Mouse (Mus musculus): ENCODE measurements around the gene Axin2. TPM values are rescaled to one million over a fixed set of nuclear protein-coding genes. Genes with fewer than 3 reads are reported as not detected.

Axin2 gene
- total and polyA plus RNA-seq, 3 experiments: 2.8 to 6.6 (median 3.5) TPM

GRCm38 (mm10) chr11:108920636-108921505 lies 722 bp downstream of the Axin2 start:
- WGBS: under 1% methylated on average over 84 of the region's 104 CpGs
- H3K36me3 ChIP-seq (ENCODE audit: control insufficient read depth, insufficient read depth, low read length): no peaks in the 10 kb centered on the region
- intact Hi-C loops (cut with DNase I): loop anchor here (5.0 kb wide), 1 partner anchor 474 kb away; no protein-coding TSS in a partner anchor

DNA sequence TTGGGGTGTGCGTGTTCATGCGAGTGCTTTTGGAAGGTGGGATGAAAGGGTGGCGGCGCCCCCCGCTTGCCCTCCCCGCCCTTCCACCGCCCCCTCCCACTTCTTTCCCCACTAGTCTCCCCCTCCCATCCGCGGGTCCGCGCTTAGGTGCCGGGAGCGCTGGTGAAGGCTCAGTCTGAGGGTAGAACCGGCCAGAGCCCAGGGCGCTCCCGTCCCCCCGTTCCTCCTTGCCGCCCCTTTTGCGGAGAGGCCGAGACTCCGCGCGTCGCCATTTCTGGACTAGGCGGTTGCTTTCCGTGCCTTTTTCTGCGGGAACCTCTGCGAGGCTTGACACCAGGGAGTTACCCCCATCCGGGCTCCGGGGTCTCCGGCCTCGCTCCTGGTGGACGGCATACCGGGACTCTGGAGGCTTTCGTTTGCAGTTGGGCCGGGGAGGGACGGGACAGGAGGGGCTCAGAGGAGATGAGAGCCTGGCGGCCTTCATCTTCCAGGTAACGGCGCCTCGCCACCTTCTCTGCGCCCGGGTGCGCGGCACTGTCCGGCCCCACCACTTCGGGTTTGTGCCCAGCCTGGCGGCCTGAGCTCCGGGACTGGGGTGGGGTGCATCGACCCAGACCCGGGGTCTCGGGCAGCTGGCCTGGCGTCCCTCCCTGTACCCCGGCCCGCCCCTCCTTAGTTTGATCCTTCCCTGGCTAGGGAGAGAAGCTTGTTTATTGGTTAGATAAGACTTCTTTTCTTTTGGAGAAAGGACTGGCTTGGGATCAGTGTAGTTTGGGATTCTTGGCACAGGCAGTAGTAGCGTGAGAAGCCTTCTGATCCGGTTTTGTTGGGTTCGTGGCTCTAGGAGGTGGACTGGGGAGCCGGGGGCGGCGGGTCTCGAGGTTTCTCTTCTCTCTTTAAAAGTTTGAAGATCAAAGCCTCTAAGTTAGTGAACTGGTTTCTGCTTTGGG lies 1.6 kb downstream of the Axin2 start:
- under 1% methylated on average over 60 of the region's 62 CpGs for WGBS
- Histone ChIP-seq H3K27ac (peak overlapping the region; percentile 96), H3K9ac (ENCODE audit: low read depth, low read length) (peak overlapping the region; percentile 92), H3K79me2 (replicated peaks; ENCODE audit: control insufficient read depth, insufficient read depth, low read length) (no peaks in the 10 kb centered on the region), H3K27me3 (ENCODE audit: control insufficient read depth, insufficient read depth, low read length) (no peaks in the 10 kb centered on the region), H3K4me3 (peak overlapping the region; percentile 98), H3K36me3 (ENCODE audit: control insufficient read depth, insufficient read depth, low read length) (no peaks in the 10 kb centered on the region), H3K4me1 (ENCODE audit: control insufficient read depth, insufficient read depth, low read length) (peaks cover 2% of the 10 kb centered on the region; the same call in 1 of the 2 replicates)
- intact Hi-C loops (cut with DNase I): loop anchor here (5.0 kb wide), 1 partner anchor 474 kb away; no protein-coding TSS in a partner anchor
- TF ChIP-seq POLR2A (IDR thresholded peaks at IDR 0.05; ENCODE audit: insufficient read depth, low read depth, low read length): no peak
- DNase-seq: peak; percentile 47 to 62

More at GRCm38 (mm10) chr11:108920636-108921505, 722 bp downstream of the Axin2 start:
- peak; percentile 83 to 88 for DNase-seq
- H3K27me3 ChIP-seq (ENCODE audit: control insufficient read depth, insufficient read depth, low read length): no peaks in the 10 kb centered on the region
- peak overlapping the region; percentile 96 for H3K27ac ChIP-seq
- peak overlapping the region; percentile 92 for H3K9ac ChIP-seq (ENCODE audit: low read depth, low read length)
- no peaks in the 10 kb centered on the region for H3K79me2 ChIP-seq (replicated peaks; ENCODE audit: control insufficient read depth, insufficient read depth, low read length)
- no peaks in the 10 kb centered on the region; the same call in 1 of the 2 replicates for H3K4me1 ChIP-seq (ENCODE audit: control insufficient read depth, insufficient read depth, low read length)
- TF ChIP-seq CTCF (IDR thresholded peaks at IDR 0.05): no peak
- TF ChIP-seq POLR2A (IDR thresholded peaks at IDR 0.05; ENCODE audit: insufficient read depth, low read depth, low read length): peak; percentile 39; the same call in 1 of the 2 replicates
- peak overlapping the region; percentile 98 for H3K4me3 ChIP-seq

- Histone ChIP-seq H3K27me3 (ENCODE audit: control insufficient read depth, insufficient read depth, low read length) (no peaks in the 10 kb centered on the region), H3K27ac (no peak overlapping the region), H3K4me3 (peak overlapping the region; percentile 98; the same call in 1 of the 2 replicates), H3K4me1 (ENCODE audit: control insufficient read depth, insufficient read depth, low read length) (peaks cover 2% of the 10 kb centered on the region; the same call in 1 of the 2 replicates), H3K36me3 (ENCODE audit: control insufficient read depth, insufficient read depth, low read length) (no peaks in the 10 kb centered on the region), H3K9ac (ENCODE audit: low read depth, low read length) (peak overlapping the region; percentile 92), H3K79me2 (replicated peaks; ENCODE audit: control insufficient read depth, insufficient read depth, low read length) (no peaks in the 10 kb centered on the region)
- 6% methylated on average over 32 of the region's 32 CpGs for WGBS
- TF ChIP-seq POLR2A (IDR thresholded peaks at IDR 0.05; ENCODE audit: insufficient read depth, low read depth, low read length) (no peak), EP300 (IDR thresholded peaks at IDR 0.05; ENCODE audit: insufficient read depth, low read depth, low read length) (no peak), CTCF (IDR thresholded peaks at IDR 0.05) (no peak)
- intact Hi-C loops (cut with DNase I): loop anchor here (5.0 kb wide), 1 partner anchor 475 kb away; no protein-coding TSS in a partner anchor
- DNase-seq: no peak
Measured at GRCm38 (mm10) chr11:108922511-108923187, 2.5 kb downstream of the Axin2 start.

DNA sequence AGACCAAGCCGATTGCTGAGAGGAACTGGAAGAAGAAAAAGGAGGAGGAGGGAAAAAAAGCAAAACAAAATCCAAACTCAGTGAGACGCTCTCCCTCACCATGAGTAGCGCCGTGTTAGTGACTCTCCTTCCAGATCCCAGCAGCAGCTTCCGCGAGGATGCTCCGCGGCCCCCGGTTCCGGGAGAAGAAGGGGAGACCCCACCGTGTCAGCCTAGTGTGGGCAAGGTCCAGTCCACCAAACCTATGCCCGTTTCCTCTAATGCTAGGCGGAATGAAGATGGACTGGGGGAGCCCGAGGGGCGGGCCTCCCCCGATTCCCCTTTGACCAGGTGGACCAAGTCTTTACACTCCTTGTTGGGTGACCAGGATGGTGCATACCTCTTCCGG lies 3.0 kb downstream of the Axin2 start:
- no peak for TF ChIP-seq POLR2A (IDR thresholded peaks at IDR 0.05; ENCODE audit: insufficient read depth, low read depth, low read length)
- TF ChIP-seq EP300 (IDR thresholded peaks at IDR 0.05; ENCODE audit: insufficient read depth, low read depth, low read length): no peak
- TF ChIP-seq CTCF (IDR thresholded peaks at IDR 0.05): no peak
- Histone ChIP-seq H3K79me2 (replicated peaks; ENCODE audit: control insufficient read depth, insufficient read depth, low read length) (no peaks in the 10 kb centered on the region), H3K27me3 (ENCODE audit: control insufficient read depth, insufficient read depth, low read length) (no peaks in the 10 kb centered on the region), H3K27ac (no peak overlapping the region), H3K4me1 (ENCODE audit: control insufficient read depth, insufficient read depth, low read length) (peaks cover 2% of the 10 kb centered on the region; the same call in 1 of the 2 replicates), H3K36me3 (ENCODE audit: control insufficient read depth, insufficient read depth, low read length) (no peaks in the 10 kb centered on the region), H3K4me3 (no peak overlapping the region), H3K9ac (ENCODE audit: low read depth, low read length) (no peak overlapping the region)
- intact Hi-C loops (cut with DNase I): loop anchor here (5.0 kb wide), 1 partner anchor 476 kb away; no protein-coding TSS in a partner anchor
- WGBS: 32% methylated on average over 17 of the region's 17 CpGs
- DNase-seq: no peak

- intact Hi-C loops (cut with DNase I): loop anchor here (5.0 kb wide), 1 partner anchor 476 kb away; no protein-coding TSS in a partner anchor
- no peak overlapping the region for H3K27ac ChIP-seq
- H3K9ac ChIP-seq (ENCODE audit: low read depth, low read length): no peak overlapping the region
- no peaks in the 10 kb centered on the region for H3K27me3 ChIP-seq (ENCODE audit: control insufficient read depth, insufficient read depth, low read length)
- H3K4me3 ChIP-seq: no peak overlapping the region
- H3K36me3 ChIP-seq (ENCODE audit: control insufficient read depth, insufficient read depth, low read length): no peaks in the 10 kb centered on the region
- peaks cover 2% of the 10 kb centered on the region; the same call in 1 of the 2 replicates for H3K4me1 ChIP-seq (ENCODE audit: control insufficient read depth, insufficient read depth, low read length)
- 71% methylated on average over 13 of the region's 13 CpGs for WGBS
- no peak for DNase-seq
- no peaks in the 10 kb centered on the region for H3K79me2 ChIP-seq (replicated peaks; ENCODE audit: control insufficient read depth, insufficient read depth, low read length)
- TF ChIP-seq EP300 (IDR thresholded peaks at IDR 0.05; ENCODE audit: insufficient read depth, low read depth, low read length) (no peak), CTCF (IDR thresholded peaks at IDR 0.05) (no peak), POLR2A (IDR thresholded peaks at IDR 0.05; ENCODE audit: insufficient read depth, low read depth, low read length) (no peak)
Measured at GRCm38 (mm10) chr11:108923781-108924180, 3.6 kb downstream of the Axin2 start.

Measured in heart, adult 2 months (tissue).